Mouse (Mus musculus): ENCODE data around the gene Eif4g3. TPM values are rescaled to one million over a fixed set of nuclear protein-coding genes. Genes with fewer than 3 reads are reported as not detected.

The Eif4g3 gene
- polyA plus RNA-seq, 1 experiment from 2014 or later = 41.9 TPM

GRCm38 (mm10) chr4:138038365-138039274 is 45.8 kb downstream of the Eif4g3 start:
- DNase-seq (ENCODE audit: low spot score) = no peak
- Histone ChIP-seq H3K4me3 (no peak overlapping the region), H3K9me3 (no peaks in the 10 kb centered on the region), H3K4me1 (peaks cover 32% of the 10 kb centered on the region), H3K27me3 (replicated peaks; ENCODE audit: low read depth, poor library complexity, severe bottlenecking) (no peaks in the 10 kb centered on the region), H3K36me3 (replicated peaks) (peaks cover 91% of the 10 kb centered on the region), H3K27ac (replicated peaks) (no peak overlapping the region)
- 76% methylated on average over 13 of the region's 13 CpGs for WGBS

- 88% methylated on average over 9 of the region's 9 CpGs for WGBS
- Histone ChIP-seq H3K36me3 (replicated peaks) (peaks cover 85% of the 10 kb centered on the region), H3K4me1 (peaks cover 32% of the 10 kb centered on the region), H3K4me3 (no peak overlapping the region), H3K9me3 (no peaks in the 10 kb centered on the region), H3K27ac (replicated peaks) (no peak overlapping the region), H3K27me3 (replicated peaks; ENCODE audit: low read depth, poor library complexity, severe bottlenecking) (no peaks in the 10 kb centered on the region)
- DNase-seq (ENCODE audit: low spot score) = no peak
Measured at GRCm38 (mm10) chr4:138039275-138039651, 46.4 kb downstream of the Eif4g3 start.

DNA sequence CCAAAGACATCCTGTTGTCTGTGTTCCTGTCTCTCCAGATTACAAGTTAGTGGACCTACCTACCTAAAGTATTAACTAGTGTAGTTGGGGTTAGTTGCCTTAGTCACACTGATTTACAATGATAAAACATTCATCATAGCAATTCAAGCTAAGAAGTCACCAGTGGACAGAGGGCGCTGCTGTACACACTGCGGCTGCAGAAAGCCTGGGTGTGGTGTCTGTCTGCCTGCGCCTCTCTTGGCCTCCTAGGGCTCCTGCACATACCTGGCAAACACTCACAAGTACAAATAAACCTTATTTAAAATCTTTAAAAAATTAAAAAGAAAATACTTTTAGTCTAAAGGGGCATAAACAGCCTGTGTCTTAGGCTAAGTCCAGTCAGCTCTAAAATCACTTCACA is 47.8 kb downstream of the Eif4g3 start:
- Histone ChIP-seq H3K36me3 (replicated peaks) (peaks cover 85% of the 10 kb centered on the region), H3K27me3 (replicated peaks; ENCODE audit: low read depth, poor library complexity, severe bottlenecking) (no peaks in the 10 kb centered on the region), H3K4me3 (no peak overlapping the region), H3K4me1 (peaks cover 29% of the 10 kb centered on the region), H3K27ac (replicated peaks) (no peak overlapping the region), H3K9me3 (peaks cover 7% of the 10 kb centered on the region; the same call in 1 of the 2 replicates)
- WGBS = 95% methylated on average over 3 of the region's 3 CpGs
- DNase-seq (ENCODE audit: low spot score) = no peak

DNA sequence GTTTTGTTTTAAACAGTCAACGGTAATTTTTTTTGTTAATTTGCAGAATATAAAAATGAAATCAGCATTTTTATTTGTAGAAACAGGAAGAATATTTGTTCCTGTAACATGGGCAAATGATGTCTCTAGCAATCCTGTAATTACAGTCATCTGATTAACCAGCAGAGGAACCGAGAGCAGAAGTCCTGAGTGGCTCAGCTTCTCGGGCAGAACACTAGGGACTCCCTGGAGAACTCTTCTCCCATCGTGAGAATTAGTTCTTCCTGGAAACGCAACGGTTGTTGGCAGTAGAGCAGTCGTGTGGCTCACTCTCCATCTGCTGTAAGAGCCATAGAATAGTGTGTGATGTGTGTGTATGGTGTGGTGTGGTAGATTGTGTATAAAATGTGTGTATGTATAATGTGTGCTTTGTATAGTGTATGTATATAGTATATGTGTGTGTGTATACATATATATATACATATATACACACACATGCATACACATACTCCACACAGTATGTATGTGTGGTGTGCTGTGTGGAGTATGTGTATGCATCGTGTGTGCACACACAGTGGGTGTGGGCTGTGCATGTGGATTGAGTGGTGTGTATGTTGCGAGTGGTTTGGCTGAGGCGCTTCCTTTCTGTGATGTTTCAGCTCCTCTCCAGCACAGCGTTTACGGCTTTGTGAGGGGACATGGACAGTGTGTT is 48.9 kb downstream of the Eif4g3 start:
- H3K36me3 ChIP-seq (replicated peaks) = peaks cover 87% of the 10 kb centered on the region
- no peak for DNase-seq (ENCODE audit: low spot score)
- no peak overlapping the region for H3K4me3 ChIP-seq
- peaks cover 10% of the 10 kb centered on the region; the same call in 1 of the 2 replicates for H3K9me3 ChIP-seq
- peaks cover 18% of the 10 kb centered on the region for H3K4me1 ChIP-seq
- no peak overlapping the region for H3K27ac ChIP-seq (replicated peaks)
- WGBS = 87% methylated on average over 12 of the region's 12 CpGs
- H3K27me3 ChIP-seq (replicated peaks; ENCODE audit: low read depth, poor library complexity, severe bottlenecking) = no peaks in the 10 kb centered on the region

GRCm38 (mm10) chr4:138042257-138042589 is 49.4 kb downstream of the Eif4g3 start:
- DNase-seq (ENCODE audit: low spot score) = no peak
- Histone ChIP-seq H3K4me3 (no peak overlapping the region), H3K27ac (replicated peaks) (no peak overlapping the region), H3K27me3 (replicated peaks; ENCODE audit: low read depth, poor library complexity, severe bottlenecking) (no peaks in the 10 kb centered on the region), H3K4me1 (peaks cover 13% of the 10 kb centered on the region), H3K9me3 (peaks cover 10% of the 10 kb centered on the region; the same call in 1 of the 2 replicates), H3K36me3 (replicated peaks) (peaks cover 87% of the 10 kb centered on the region)
- 74% methylated on average over 2 of the region's 2 CpGs for WGBS

DNA sequence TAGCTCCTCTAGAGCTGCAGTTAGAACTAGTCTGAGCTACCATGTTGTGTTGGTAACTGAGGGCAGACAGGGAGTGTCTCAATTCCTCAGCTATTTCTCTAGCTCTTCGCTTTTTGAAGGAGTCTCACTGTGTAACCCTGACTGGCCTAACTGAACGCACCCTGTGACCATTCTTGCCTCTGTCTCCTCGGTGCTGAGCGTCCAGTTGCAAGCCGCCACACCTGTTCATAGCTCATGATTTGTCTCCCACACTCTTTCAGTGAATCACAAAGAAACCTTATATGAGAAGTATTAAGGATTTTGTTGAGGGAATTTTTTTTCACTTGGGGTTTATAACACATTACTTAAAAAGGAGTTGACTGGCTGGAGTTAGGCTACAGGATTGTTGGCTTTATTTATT is 49.8 kb downstream of the Eif4g3 start:
- Histone ChIP-seq H3K9me3 (peaks cover 10% of the 10 kb centered on the region; the same call in 1 of the 2 replicates), H3K4me3 (no peak overlapping the region), H3K27me3 (replicated peaks; ENCODE audit: low read depth, poor library complexity, severe bottlenecking) (no peaks in the 10 kb centered on the region), H3K36me3 (replicated peaks) (peaks cover 87% of the 10 kb centered on the region), H3K27ac (replicated peaks) (no peak overlapping the region), H3K4me1 (peaks cover 9% of the 10 kb centered on the region)
- DNase-seq (ENCODE audit: low spot score) = no peak
- 96% methylated on average over 5 of the region's 5 CpGs for WGBS

GRCm38 (mm10) chr4:138044841-138045500 is 52.1 kb downstream of the Eif4g3 start:
- DNase-seq (ENCODE audit: low spot score) = no peak
- Histone ChIP-seq H3K27me3 (replicated peaks; ENCODE audit: low read depth, poor library complexity, severe bottlenecking) (no peaks in the 10 kb centered on the region), H3K9me3 (peaks cover 10% of the 10 kb centered on the region; the same call in 1 of the 2 replicates), H3K27ac (replicated peaks) (no peak overlapping the region), H3K36me3 (replicated peaks) (peaks cover 88% of the 10 kb centered on the region), H3K4me3 (no peak overlapping the region), H3K4me1 (no peaks in the 10 kb centered on the region)
- 97% methylated on average over 16 of the region's 16 CpGs for WGBS

DNA sequence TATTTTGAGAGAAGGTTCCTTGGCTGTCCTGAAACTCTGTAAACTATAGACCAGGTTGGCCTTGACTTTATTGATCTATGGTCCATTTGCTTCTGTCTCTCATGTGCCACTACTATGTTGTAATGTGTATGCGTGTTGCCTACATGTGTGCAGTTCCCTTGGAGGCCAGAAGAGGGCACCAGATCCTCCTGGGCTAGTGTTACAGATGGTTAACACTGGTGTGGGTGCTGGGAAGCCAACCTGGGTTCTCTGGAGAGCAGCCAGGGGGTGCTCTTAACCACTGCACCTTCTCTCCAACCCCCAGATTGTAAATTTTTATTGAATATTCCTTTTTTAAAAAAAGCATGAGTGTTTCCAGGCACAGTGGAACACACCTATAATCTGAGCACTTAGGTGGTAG is 53.0 kb downstream of the Eif4g3 start:
- Histone ChIP-seq H3K9me3 (peaks cover 10% of the 10 kb centered on the region; the same call in 1 of the 2 replicates), H3K27ac (replicated peaks) (no peak overlapping the region), H3K27me3 (replicated peaks; ENCODE audit: low read depth, poor library complexity, severe bottlenecking) (no peaks in the 10 kb centered on the region), H3K36me3 (replicated peaks) (peaks cover 90% of the 10 kb centered on the region), H3K4me1 (no peaks in the 10 kb centered on the region), H3K4me3 (no peak overlapping the region)
- 97% methylated on average over 1 of the region's 1 CpGs for WGBS
- DNase-seq (ENCODE audit: low spot score) = no peak

- WGBS = 96% methylated on average over 8 of the region's 8 CpGs
- no peak overlapping the region for H3K4me3 ChIP-seq
- peaks cover 10% of the 10 kb centered on the region; the same call in 1 of the 2 replicates for H3K9me3 ChIP-seq
- no peaks in the 10 kb centered on the region for H3K4me1 ChIP-seq
- H3K27ac ChIP-seq (replicated peaks) = no peak overlapping the region
- DNase-seq (ENCODE audit: low spot score) = no peak
- H3K27me3 ChIP-seq (replicated peaks; ENCODE audit: low read depth, poor library complexity, severe bottlenecking) = no peaks in the 10 kb centered on the region
- H3K36me3 ChIP-seq (replicated peaks) = peaks cover 90% of the 10 kb centered on the region
Measured at GRCm38 (mm10) chr4:138046371-138046770, 53.5 kb downstream of the Eif4g3 start.

GRCm38 (mm10) chr4:138049547-138049946 is 56.7 kb downstream of the Eif4g3 start:
- Histone ChIP-seq H3K9me3 (peaks cover 10% of the 10 kb centered on the region; the same call in 1 of the 2 replicates), H3K4me1 (no peaks in the 10 kb centered on the region), H3K27me3 (replicated peaks; ENCODE audit: low read depth, poor library complexity, severe bottlenecking) (no peaks in the 10 kb centered on the region), H3K36me3 (replicated peaks) (peaks cover 98% of the 10 kb centered on the region), H3K27ac (replicated peaks) (no peak overlapping the region), H3K4me3 (no peak overlapping the region)
- 78% methylated on average over 6 of the region's 6 CpGs for WGBS
- no peak for DNase-seq (ENCODE audit: low spot score)

GRCm38 (mm10) chr4:138051488-138051887 is 58.7 kb downstream of the Eif4g3 start:
- WGBS = 95% methylated on average over 9 of the region's 9 CpGs

DNA sequence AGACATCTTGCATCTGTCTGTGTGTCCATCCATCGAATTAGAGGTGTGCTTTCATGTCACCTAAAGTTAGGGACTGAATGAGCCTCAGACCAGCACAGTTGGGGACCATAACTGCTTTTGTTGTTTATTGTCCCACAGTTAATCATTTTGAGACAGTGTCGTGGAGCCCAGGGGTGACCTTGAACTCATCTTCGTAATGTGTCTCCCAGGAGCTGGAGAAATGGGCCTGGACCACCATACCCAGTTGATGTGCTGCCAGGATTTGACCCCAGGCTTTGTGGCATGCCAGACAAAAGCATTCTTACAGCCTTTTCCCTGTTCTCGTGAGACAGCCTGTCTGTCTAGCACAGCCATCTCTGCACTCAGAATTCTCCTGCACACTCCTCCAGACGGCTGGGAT is 63.8 kb downstream of the Eif4g3 start:
- Histone ChIP-seq H3K36me3 (replicated peaks) (peaks cover 81% of the 10 kb centered on the region), H3K4me3 (no peak overlapping the region), H3K27ac (replicated peaks) (no peak overlapping the region), H3K4me1 (no peaks in the 10 kb centered on the region), H3K9me3 (no peaks in the 10 kb centered on the region), H3K27me3 (replicated peaks; ENCODE audit: low read depth, poor library complexity, severe bottlenecking) (no peaks in the 10 kb centered on the region)
- DNase-seq (ENCODE audit: low spot score) = no peak
- WGBS = 84% methylated on average over 5 of the region's 5 CpGs

More at GRCm38 (mm10) chr4:138051488-138051887, 58.7 kb downstream of the Eif4g3 start:
- Histone ChIP-seq H3K9me3 (no peaks in the 10 kb centered on the region), H3K27me3 (replicated peaks; ENCODE audit: low read depth, poor library complexity, severe bottlenecking) (no peaks in the 10 kb centered on the region), H3K4me3 (no peak overlapping the region), H3K4me1 (no peaks in the 10 kb centered on the region), H3K27ac (replicated peaks) (no peak overlapping the region), H3K36me3 (replicated peaks) (peaks cover 97% of the 10 kb centered on the region)
- no peak for DNase-seq (ENCODE audit: low spot score)

Measured in embryonic facial prominence, embryonic 10.5 days (tissue).